Mouse (Mus musculus) forebrain, embryonic 14.5 days (tissue): ENCODE results near the gene Nav2. TPM values are rescaled to one million over a fixed set of nuclear protein-coding genes. Genes with fewer than 3 reads are reported as not detected.
A peak's percentile ranks its signal among the peaks of the same experiment; 100 is the strongest.

Source experiments
- ATAC-seq: fragments of 200-750 bp; cut with Nextera tagmentation; 2 replicates; pipeline ENCODE4 v1.8.0; 2017; ENCODE audit warnings: mild to moderate bottlenecking, moderate library complexity
- DNase-seq: peaks from one replicate; pipeline ENCODE4 v3.0.0-alpha.2; 2015; ENCODE audit warnings: low spot score
- H3K27ac ChIP-seq: fragments of 300-500 bp; sonication (generic); 2 replicates; pipeline ENCODE4 v1.5.1; 2014; ENCODE audit warnings: low read depth, mild to moderate bottlenecking, control low read depth, low read length, moderate library complexity
- H3K27me3 ChIP-seq: fragments of 300-500 bp; sonication (generic); replicated peaks from 2 replicates; pipeline ENCODE4 v1.6.1; 2014; ENCODE audit warnings: low read length, control low read depth, mixed read lengths; ENCODE audit not compliant: control insufficient read depth, insufficient read depth
- H3K36me3 ChIP-seq: fragments of 300-500 bp; sonication (generic); 2 replicates; pipeline ENCODE4 v1.6.1; 2014; ENCODE audit warnings: low read length, control low read depth; ENCODE audit not compliant: control insufficient read depth, insufficient read depth
- H3K4me1 ChIP-seq: fragments of 300-500 bp; sonication (generic); 2 replicates; pipeline ENCODE4 v1.6.1; 2014; ENCODE audit warnings: antibody characterized with exemption, low read length, control low read depth; ENCODE audit not compliant: control insufficient read depth, insufficient read depth
- H3K4me2 ChIP-seq: fragments of 300-500 bp; sonication (generic); 2 replicates; pipeline ENCODE4 v1.6.1; 2014; ENCODE audit warnings: mild to moderate bottlenecking, control low read depth, low read length
- H3K4me3 ChIP-seq: fragments of 300-500 bp; sonication (generic); 2 replicates; pipeline ENCODE4 v1.5.1; 2014; ENCODE audit warnings: low read depth, low read length, control low read depth
- H3K9ac ChIP-seq: fragments of 300-500 bp; sonication (generic); 2 replicates; pipeline ENCODE4 v1.6.1; 2014; ENCODE audit warnings: mild to moderate bottlenecking, low read length, control low read depth, moderate library complexity
- H3K9me3 ChIP-seq: fragments of 300-500 bp; sonication (generic); replicated peaks from 2 replicates; pipeline ENCODE4 v1.6.1; 2016; ENCODE audit warnings: low read length, control low read depth, mixed read lengths; ENCODE audit not compliant: control insufficient read depth
- WGBS: fragments of 180-500 bp; shearing (Covaris S2); extraction: QIAGEN DNeasy Blood & Tissue Kit; methylation state at CpG from one replicate; pipeline ENCODE4 v1.1.7; 2014; 5-methylcytosine and 5-hydroxymethylcytosine counted together
- polyA plus RNA-seq: library from polyadenylated mRNA; unstranded; fragments of >200 nt; fragmentation: Nextera tagmentation; extraction: Ambion mirVana; gene quantifications from 2 replicates; pipeline ENCODE4 v1.2.1, GENCODE M21; 2014

Gene Nav2
- polyA plus RNA-seq, 1 experiment from 2014 or later = 6.3 TPM

DNA sequence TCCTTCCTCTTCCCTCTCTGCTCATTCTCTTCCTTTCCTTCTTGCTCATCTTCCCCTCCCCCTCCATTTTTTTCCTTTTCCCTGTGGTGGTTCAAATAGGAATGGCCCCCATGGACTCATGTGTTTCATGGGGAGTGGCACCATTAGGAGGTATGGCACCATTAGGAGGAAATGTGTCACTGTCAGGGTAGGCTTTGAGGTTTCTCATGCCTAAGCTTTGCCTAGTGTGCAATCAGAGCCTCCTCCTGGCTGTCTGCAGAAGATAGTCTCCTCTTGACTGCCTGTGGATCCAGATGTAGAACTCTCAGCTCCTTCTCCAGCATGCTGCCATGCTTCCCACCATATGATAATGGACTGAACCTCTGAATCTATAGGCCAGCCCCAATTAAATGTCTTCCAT is 525.4 kb downstream of the Nav2 start:
- H3K9me3 ChIP-seq = no peaks in the 10 kb centered on the region
- DNase-seq = no peak
- no peak for ATAC-seq
- no peak overlapping the region for H3K4me3 ChIP-seq
- H3K4me2 ChIP-seq = no peak overlapping the region
- no peak overlapping the region for H3K9ac ChIP-seq
- H3K27ac ChIP-seq = no peak overlapping the region
- H3K36me3 ChIP-seq = no peaks in the 10 kb centered on the region
- no peaks in the 10 kb centered on the region for H3K27me3 ChIP-seq
- no peaks in the 10 kb centered on the region for H3K4me1 ChIP-seq

GRCm38 (mm10) chr7:49436492-49436891 is 528.0 kb downstream of the Nav2 start:
- Histone ChIP-seq H3K4me1 (no peaks in the 10 kb centered on the region), H3K27me3 (no peaks in the 10 kb centered on the region), H3K9ac (no peak overlapping the region), H3K27ac (no peak overlapping the region), H3K36me3 (no peaks in the 10 kb centered on the region), H3K4me2 (no peak overlapping the region), H3K4me3 (no peak overlapping the region), H3K9me3 (no peaks in the 10 kb centered on the region)
- DNase-seq = no peak
- 77% methylated on average over 7 of the region's 7 CpGs for WGBS
- ATAC-seq = no peak

GRCm38 (mm10) chr7:49437901-49438300 is 529.4 kb downstream of the Nav2 start:
- ATAC-seq = no peak
- no peak overlapping the region for H3K9ac ChIP-seq
- H3K4me2 ChIP-seq = no peak overlapping the region
- H3K27ac ChIP-seq = no peak overlapping the region
- no peaks in the 10 kb centered on the region for H3K36me3 ChIP-seq
- no peaks in the 10 kb centered on the region for H3K9me3 ChIP-seq
- peak; percentile 31 for DNase-seq
- H3K27me3 ChIP-seq = no peaks in the 10 kb centered on the region
- no peak overlapping the region for H3K4me3 ChIP-seq
- H3K4me1 ChIP-seq = no peaks in the 10 kb centered on the region
- WGBS = 33% methylated on average over 11 of the region's 11 CpGs

DNA sequence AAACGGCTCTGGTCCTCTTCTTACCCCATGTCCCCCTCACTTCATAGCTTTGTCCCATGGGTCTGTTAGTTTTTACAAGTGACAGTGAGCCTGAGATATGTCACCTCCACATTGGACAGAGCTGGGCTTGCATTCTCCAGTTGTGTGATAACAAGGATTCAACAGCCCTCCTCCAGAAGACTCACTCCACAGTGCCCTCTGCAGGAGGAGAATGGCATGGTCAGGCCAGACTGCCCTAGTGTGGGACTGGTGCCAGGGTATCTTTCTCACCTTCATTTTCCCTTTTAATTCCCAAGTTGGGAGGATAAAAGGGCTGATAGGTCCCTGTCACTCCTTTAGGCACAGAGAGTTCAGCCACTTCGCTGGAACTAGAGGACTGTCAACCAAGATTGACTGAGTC is 530.6 kb downstream of the Nav2 start:
- H3K4me3 ChIP-seq = no peak overlapping the region
- H3K9ac ChIP-seq = no peak overlapping the region
- no peaks in the 10 kb centered on the region for H3K9me3 ChIP-seq
- H3K4me1 ChIP-seq = no peaks in the 10 kb centered on the region
- no peaks in the 10 kb centered on the region for H3K36me3 ChIP-seq
- 74% methylated on average over 2 of the region's 2 CpGs for WGBS
- H3K4me2 ChIP-seq = no peak overlapping the region
- ATAC-seq = no peak
- H3K27me3 ChIP-seq = no peaks in the 10 kb centered on the region
- DNase-seq = no peak
- H3K27ac ChIP-seq = no peak overlapping the region

DNA sequence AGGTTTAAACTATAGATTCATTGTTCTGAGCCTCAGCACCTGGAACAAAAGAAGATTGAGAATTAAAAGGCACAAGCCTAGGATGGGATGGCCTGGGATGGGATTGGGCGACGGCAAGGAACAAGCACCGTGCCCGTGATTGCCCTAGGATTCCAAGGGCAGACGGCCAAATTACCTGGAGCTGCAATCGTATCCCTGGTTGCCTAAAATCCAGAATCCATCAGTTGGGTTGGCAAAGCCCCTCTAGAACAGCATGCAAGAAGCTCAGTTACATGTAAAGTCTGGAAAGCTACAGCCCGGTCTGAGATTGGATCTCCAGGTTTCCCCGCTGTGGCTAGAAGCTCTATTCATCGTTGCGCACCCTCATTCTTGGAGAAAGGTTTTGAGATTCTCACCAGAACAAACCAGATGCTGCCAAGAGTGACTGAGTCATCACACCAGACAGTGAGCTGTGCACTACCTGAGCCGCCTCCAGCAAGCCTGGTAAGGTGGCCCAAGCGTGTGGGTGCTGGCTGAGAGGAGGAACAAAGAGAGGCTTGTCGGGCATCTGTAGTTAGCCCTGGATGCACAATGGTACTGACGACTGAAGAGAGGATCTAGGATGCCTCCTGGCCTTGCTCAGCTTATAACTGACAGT is 531.9 kb downstream of the Nav2 start:
- no peak overlapping the region for H3K4me3 ChIP-seq
- H3K27ac ChIP-seq = no peak overlapping the region
- no peaks in the 10 kb centered on the region for H3K27me3 ChIP-seq
- H3K4me2 ChIP-seq = no peak overlapping the region
- H3K9me3 ChIP-seq = no peaks in the 10 kb centered on the region
- WGBS = 85% methylated on average over 14 of the region's 14 CpGs
- no peak for DNase-seq
- H3K36me3 ChIP-seq = no peaks in the 10 kb centered on the region
- no peaks in the 10 kb centered on the region for H3K4me1 ChIP-seq
- ATAC-seq = no peak
- no peak overlapping the region for H3K9ac ChIP-seq

GRCm38 (mm10) chr7:49442174-49442573 is 533.7 kb downstream of the Nav2 start:
- peak; percentile 42 for DNase-seq
- ATAC-seq = no peak
- no peak overlapping the region for H3K9ac ChIP-seq
- no peak overlapping the region for H3K4me3 ChIP-seq
- no peaks in the 10 kb centered on the region for H3K27me3 ChIP-seq
- H3K36me3 ChIP-seq = no peaks in the 10 kb centered on the region
- no peak overlapping the region for H3K27ac ChIP-seq
- no peaks in the 10 kb centered on the region for H3K9me3 ChIP-seq
- no peaks in the 10 kb centered on the region for H3K4me1 ChIP-seq
- 59% methylated on average over 8 of the region's 8 CpGs for WGBS
- H3K4me2 ChIP-seq = no peak overlapping the region

- no peaks in the 10 kb centered on the region for H3K36me3 ChIP-seq
- no peak overlapping the region for H3K27ac ChIP-seq
- no peaks in the 10 kb centered on the region for H3K9me3 ChIP-seq
- no peaks in the 10 kb centered on the region for H3K4me1 ChIP-seq
- no peak overlapping the region for H3K4me2 ChIP-seq
- no peaks in the 10 kb centered on the region for H3K27me3 ChIP-seq
- ATAC-seq = no peak
- 69% methylated on average over 3 of the region's 3 CpGs for WGBS
- DNase-seq = no peak
- H3K9ac ChIP-seq = no peak overlapping the region
- H3K4me3 ChIP-seq = no peak overlapping the region
Observed at GRCm38 (mm10) chr7:49448580-49448979, 540.1 kb downstream of the Nav2 start.

- H3K4me2 ChIP-seq = no peak overlapping the region
- ATAC-seq = no peak; the same call in 1 of the 2 replicates
- no peak overlapping the region for H3K9ac ChIP-seq
- 25% methylated on average over 22 of the region's 22 CpGs for WGBS
- no peaks in the 10 kb centered on the region for H3K36me3 ChIP-seq
- no peaks in the 10 kb centered on the region for H3K27me3 ChIP-seq
- DNase-seq = peak; percentile 11
- no peak overlapping the region for H3K4me3 ChIP-seq
- H3K27ac ChIP-seq = no peak overlapping the region
- no peaks in the 10 kb centered on the region for H3K4me1 ChIP-seq
- H3K9me3 ChIP-seq = no peaks in the 10 kb centered on the region
Observed at GRCm38 (mm10) chr7:49450261-49451141, 542.0 kb downstream of the Nav2 start.

DNA sequence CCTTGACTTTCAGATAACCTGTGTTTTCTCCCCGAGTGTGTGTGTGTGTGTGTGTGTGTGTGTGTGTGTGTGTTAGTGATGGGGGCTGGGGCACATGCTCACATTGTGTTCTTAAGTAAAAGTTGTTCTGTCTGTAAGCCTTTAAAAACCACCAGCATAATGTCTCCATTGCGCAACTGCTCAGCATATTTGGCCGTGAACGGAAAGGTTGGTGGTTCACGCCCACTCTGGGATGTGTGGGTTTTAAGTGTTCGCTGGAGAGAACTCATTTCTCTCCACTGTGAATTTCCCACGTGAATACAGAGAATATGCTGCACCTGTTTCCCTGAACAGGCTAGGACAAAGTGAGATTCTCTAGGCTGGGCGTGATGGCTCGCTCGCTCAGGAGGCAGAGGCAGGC is 542.7 kb downstream of the Nav2 start:
- Histone ChIP-seq H3K27ac (no peak overlapping the region), H3K4me3 (no peak overlapping the region), H3K36me3 (no peaks in the 10 kb centered on the region), H3K9me3 (no peaks in the 10 kb centered on the region), H3K4me1 (no peaks in the 10 kb centered on the region), H3K9ac (no peak overlapping the region), H3K4me2 (no peak overlapping the region), H3K27me3 (no peaks in the 10 kb centered on the region)
- ATAC-seq (no peak), DNase-seq (no peak)
- WGBS = 88% methylated on average over 10 of the region's 10 CpGs
